Mouse (Mus musculus) lung, postnatal 25 days (tissue): Measurements from ENCODE around the gene Lipt1.
A peak's percentile ranks its signal among the peaks of the same experiment; 100 is the strongest.

Source experiments
- DNase-seq: peaks from one replicate; pipeline ENCODE4 v3.0.0; 2022; ENCODE audit warnings: low spot score

Lipt1 gene

DNA sequence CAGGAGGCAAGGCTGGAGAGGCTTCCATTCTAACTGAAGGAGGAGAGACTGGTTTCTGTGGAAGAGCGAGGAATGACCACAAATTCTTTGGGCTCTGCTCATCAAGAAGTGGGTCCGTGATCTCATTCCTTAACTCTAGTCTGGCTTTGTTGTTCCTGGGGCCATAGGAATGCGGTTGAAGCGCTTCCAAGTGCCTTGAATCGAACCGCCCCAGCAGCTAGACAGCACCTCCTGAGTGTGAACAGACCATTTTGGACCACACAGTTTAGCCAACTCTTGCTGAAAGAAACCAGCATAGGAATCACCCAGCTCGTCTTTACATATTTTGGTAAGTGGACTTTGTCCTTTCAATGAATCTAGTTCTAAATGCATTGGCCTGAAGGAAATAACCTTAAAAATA lies at the start of gene Lipt1:
Gene Lipt1, plus strand, starts transcription at position 35 of the 400 bp plus-strand sequence.
- peak; percentile 42 for DNase-seq

GRCm38 (mm10) chr1:37831681-37832080 lies 39.9 kb upstream of the Lipt1 start:
- no peak for DNase-seq

GRCm38 (mm10) chr1:37846878-37847277 lies 24.7 kb upstream of the Lipt1 start:
- DNase-seq: no peak

GRCm38 (mm10) chr1:37850696-37851095 lies 20.8 kb upstream of the Lipt1 start:
- DNase-seq: no peak

DNA sequence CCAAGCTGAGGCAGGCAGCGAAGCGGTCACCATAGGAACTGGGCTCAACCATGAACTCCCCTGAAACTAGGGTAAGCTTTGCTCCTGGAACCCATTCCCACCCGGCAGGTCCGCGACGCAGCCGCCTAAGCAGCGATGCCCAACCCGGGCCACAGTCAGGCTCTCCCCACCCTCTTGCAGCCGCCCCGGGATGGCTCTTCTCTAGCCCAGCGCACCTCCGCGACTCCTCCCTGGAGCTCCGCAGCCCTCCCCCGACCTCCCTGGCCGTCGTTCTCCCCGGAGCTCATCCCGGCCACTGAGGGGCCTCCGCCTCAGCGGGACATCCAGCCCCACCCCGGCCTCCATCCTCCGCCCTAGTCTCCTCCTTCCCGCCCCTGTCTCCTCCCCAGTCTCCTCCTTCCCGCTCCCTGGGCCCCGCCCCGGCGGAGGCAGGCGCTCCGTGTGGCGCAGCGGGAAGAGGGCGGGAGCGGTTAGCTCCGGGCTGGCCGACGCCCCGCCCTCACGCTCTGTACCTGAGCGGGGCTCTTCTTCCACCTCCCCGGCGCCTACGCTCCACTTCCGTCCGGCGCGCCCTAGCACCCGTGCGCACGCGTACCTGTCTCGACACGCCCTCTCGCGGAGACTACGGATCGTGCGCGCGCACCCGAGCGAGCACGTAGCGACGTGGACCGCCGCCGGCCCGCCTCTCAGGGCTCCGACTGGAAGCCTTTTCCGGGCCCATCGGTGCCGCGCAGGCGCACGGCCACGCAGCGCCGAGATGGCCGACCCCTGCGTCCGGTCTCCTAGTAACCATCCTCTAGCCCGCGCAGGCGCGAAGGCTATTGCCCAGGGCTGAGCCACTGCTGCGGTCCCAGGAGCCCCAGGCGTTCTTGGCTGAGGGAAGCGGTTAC lies 6.8 kb upstream of the Lipt1 start:
- peak; percentile 99 for DNase-seq

DNA sequence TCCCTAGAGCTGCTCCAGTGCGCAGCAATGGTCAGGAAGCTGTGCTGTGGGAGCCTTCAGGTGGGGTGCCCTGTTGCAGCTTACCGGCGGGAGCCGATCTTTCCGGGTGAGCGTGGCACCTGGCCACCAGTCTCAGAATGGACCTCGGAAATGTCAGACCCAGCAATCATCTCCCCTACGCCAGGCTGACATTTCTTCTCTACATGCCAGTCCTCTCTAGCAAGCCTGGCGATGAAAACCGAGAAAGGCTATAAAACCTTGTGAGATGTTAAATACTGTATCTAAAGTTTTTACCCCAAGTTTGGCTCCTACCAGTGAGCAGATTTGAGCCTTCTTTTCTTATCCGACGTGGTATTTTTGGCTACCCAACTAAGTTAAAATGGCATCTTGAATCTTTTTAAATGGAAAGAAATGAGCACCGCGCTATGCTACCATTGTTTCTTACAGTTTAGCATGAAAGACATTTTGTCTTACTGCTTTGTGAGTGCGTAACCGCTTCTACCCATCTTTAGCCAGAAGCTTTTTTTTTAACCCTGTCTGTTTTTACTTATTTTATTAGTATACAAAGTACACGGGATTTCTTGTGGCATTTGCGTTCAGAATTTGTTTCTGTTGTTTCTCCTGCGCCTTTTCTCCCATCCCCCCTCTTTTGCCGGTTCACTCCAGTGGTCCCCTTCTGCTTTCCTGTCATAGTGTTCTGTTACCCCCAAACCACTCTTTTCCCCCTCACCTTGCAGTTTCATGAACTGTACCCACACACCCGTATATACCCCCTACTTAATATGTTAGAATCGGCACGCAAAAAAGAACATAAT lies 5.9 kb upstream of the Lipt1 start:
- no peak for DNase-seq

GRCm38 (mm10) chr1:37866286-37866685 lies 5.3 kb upstream of the Lipt1 start, which contains the start of gene Tsga10:
TSS of gene Tsga10 (minus strand) at chr1:37866429.
- DNase-seq: no peak

DNA sequence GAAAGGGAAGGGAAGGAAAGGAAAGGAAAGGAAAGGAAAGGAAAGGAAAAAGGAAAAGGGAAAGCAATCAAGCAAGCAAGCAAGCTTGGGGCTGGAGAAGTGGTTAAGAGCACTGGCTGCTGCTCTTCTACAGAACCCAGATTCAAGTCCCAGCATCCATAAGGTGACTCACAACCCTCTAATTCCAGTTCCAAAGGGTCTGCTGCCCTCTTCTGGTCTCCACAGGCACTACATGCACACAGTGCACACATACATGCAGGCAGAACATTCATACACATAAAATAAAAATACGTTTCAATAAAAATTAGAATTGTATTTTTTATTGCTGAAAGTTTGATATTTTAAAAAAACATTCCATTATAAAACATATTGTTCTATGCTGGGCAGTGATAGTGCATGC lies 4.5 kb upstream of the Lipt1 start:
- peak; percentile 31 for DNase-seq

DNA sequence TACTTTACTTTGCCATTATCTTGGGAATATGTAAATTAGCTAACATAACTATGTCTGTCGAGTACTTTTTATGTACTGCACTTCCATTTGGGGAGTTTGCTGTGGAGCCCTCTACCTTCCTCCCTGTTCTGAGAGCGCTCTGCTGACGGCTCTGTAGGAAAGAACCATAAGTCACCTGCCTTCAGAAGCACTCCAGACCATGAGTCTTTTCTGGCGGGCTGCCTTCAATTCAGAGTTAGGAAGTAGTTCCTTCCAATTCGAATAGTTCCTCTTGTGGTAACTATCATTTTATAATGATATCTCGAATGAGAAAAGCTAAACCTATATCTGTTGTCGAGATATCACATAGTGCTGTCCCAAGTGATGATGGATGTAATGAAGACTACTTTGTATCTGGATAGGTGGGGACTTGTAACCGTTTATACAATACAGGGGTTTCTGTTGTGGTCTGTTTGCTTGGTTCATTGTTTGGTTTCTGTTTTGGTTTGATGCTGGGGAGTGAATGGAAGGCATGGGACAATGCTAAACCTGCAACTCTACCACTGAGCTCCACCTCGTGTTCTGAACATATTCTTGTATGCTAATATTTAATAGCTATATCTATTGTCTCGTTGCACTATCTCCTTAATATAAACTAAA lies 3.7 kb upstream of the Lipt1 start:
- DNase-seq: no peak

GRCm38 (mm10) chr1:37868640-37869039 lies 2.9 kb upstream of the Lipt1 start:
- DNase-seq: no peak

- DNase-seq: no peak
Measured at GRCm38 (mm10) chr1:37869362-37869761, 2.2 kb upstream of the Lipt1 start.

- peak; percentile 82 for DNase-seq
Measured at GRCm38 (mm10) chr1:37872131-37873067, 861 bp downstream of the Lipt1 start.

DNA sequence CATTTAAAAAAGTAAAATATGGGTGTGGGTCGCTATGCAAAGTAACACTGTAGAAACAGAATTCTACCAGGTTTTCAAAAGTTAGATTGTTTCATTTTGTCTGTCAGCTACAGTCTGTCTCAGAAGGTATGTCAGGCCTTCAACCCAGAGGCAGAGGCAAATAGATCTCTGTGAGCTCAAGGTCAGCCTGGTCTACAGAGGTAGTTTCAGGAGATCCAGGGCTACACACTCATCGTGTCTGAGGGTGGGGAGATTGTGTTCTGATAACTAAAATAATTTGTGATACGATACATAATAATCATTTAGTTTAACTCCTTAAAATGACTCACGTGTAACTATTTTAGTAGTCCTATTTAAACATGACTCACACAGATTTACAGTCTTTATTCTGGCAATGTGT lies 1.6 kb downstream of the Lipt1 start:
- DNase-seq: no peak

- no peak for DNase-seq
Measured at GRCm38 (mm10) chr1:37877736-37878460, 6.4 kb downstream of the Lipt1 start.

- no peak for DNase-seq
Measured at GRCm38 (mm10) chr1:37883411-37883810, 11.9 kb downstream of the Lipt1 start.

DNA sequence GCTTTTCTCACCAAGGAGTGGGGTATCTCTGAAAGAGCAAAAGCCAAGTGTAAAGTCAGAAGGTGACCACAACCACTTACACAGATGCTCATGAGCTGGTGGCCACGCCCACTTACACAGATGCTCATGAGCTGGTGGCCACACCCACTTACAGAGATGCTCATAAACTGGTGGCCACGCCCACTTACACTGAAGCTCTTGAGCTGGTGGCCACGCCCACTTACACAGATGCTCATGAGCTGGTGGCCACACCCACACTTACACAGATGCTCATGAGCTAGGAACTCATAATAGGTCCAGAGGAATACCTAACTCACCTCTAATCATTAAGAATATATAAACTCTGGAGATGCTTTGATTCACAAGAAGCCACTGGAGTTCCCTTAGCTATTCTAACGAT lies 12.9 kb downstream of the Lipt1 start:
- DNase-seq: no peak

DNA sequence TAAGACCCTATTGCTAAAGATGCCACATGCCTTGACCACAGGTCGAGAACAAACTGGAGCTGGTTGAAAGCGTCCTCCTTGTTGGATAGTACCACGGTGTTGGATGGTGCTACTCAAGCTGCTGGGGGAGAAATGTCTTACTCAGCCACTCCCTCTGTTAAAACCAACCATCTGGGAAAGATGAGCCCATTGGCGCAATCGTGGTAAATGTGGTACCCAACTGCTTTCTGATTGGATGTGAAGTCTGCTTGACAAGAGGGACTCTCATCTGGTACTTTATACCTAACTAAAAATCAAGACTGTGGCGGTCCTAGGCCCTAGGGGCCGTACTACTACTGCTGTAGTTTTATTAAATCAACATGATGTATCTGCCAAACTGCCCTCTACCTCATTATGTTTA lies 17.7 kb downstream of the Lipt1 start:
- DNase-seq: no peak

DNA sequence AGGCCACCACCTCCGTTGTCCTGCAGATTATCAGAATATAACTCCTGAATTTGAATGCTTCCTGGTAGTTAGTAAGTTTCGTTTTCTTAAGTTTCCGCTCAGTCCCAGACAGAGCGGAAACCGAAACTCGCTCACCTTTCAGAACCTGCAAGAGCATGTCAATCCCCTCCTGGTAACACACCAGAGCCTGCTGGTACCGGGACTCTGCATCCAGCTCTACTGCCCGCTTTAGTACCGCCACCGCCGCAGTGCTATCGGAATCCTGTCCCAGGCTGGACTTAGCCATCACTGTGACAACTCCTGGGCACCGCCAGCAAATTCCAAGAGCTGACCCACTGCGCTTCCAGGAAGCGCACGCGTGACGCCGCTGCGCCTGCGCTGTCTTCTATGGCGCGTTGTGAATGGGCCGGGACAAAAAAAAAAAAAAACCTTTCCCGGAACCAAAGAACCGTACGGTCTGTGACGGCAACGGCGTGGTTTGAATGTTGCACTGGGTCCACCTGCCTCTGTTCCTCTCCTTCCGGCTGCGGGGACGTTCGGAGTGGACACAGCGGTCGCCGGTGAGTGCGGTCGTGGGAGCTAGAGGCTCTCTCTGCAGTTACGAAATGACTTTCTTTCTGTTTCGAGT lies 18.6 kb downstream of the Lipt1 start, which contains the start of the genes Mitd1 and Mrpl30:
Gene Mitd1, minus strand, starts transcription at position 387 of the 628 bp plus-strand sequence.
Gene Mrpl30, plus strand, starts transcription at position 453 of the 628 bp plus-strand sequence.
- peak; percentile 91 for DNase-seq

- no peak for DNase-seq
Measured at GRCm38 (mm10) chr1:37891400-37891799, 19.9 kb downstream of the Lipt1 start.

DNA sequence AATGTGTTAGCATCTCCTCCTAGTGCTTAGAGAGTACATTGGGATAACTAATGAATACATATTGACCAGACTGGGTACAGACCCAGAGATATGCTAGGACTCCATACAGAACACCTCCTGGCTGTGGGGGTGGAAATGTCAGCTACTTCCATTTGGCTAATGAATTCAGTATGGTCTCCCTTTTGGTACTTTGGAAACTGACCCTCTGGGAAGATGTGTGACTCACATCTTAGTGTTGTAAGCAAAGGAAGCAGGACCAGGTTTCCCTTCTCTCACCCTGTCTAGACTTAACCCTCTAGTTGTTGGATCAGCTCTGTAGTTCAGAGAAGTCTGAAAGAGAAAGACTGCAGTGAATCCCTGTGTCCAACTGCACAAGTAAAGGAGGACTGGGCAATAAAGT lies 23.1 kb downstream of the Lipt1 start:
- no peak for DNase-seq
